Mouse (Mus musculus): ENCODE data around the gene Tcf23.

Gene Tcf23

GRCm38 (mm10) chr5:30968416-30968815 is at the start of gene Tcf23:
Gene Tcf23 (plus strand): TSS chr5:30968662.
- no peak for DNase-seq (ENCODE audit: low spot score in 2 of 2)

GRCm38 (mm10) chr5:30918691-30919090 is 49.8 kb upstream of the Tcf23 start:
- DNase-seq (ENCODE audit: low spot score in 2 of 2) = no peak

GRCm38 (mm10) chr5:30919831-30920614 is 48.4 kb upstream of the Tcf23 start:
- no peak for DNase-seq (ENCODE audit: low spot score in 2 of 2)

- no peak for DNase-seq (ENCODE audit: low spot score in 2 of 2)
Observed at GRCm38 (mm10) chr5:30920621-30921020, 47.8 kb upstream of the Tcf23 start.

GRCm38 (mm10) chr5:30921256-30922033 is 47.0 kb upstream of the Tcf23 start, which contains the start of gene Khk:
Gene Khk (plus strand): TSS chr5:30921431.
- peak; percentile 90 for DNase-seq (ENCODE audit: low spot score in 2 of 2)

- DNase-seq (ENCODE audit: low spot score in 2 of 2) = no peak
Observed at GRCm38 (mm10) chr5:30922581-30923041, 45.9 kb upstream of the Tcf23 start.

- no peak for DNase-seq (ENCODE audit: low spot score in 2 of 2)
Observed at GRCm38 (mm10) chr5:30923119-30923518, 45.3 kb upstream of the Tcf23 start.

GRCm38 (mm10) chr5:30924614-30925013 is 43.8 kb upstream of the Tcf23 start:
- no peak for DNase-seq (ENCODE audit: low spot score in 2 of 2)

- DNase-seq (ENCODE audit: low spot score in 2 of 2) = no peak
Observed at GRCm38 (mm10) chr5:30925217-30925616, 43.2 kb upstream of the Tcf23 start.

- DNase-seq (ENCODE audit: low spot score in 2 of 2) = no peak
Observed at GRCm38 (mm10) chr5:30926073-30926472, 42.4 kb upstream of the Tcf23 start.

GRCm38 (mm10) chr5:30927945-30928529 is 40.4 kb upstream of the Tcf23 start:
- DNase-seq (ENCODE audit: low spot score in 2 of 2) = peak; percentile 56 to 64

- DNase-seq (ENCODE audit: low spot score in 2 of 2) = peak; percentile 85
Observed at GRCm38 (mm10) chr5:30930121-30930520, 38.3 kb upstream of the Tcf23 start.

GRCm38 (mm10) chr5:30930846-30931245 is 37.6 kb upstream of the Tcf23 start:
- no peak for DNase-seq (ENCODE audit: low spot score in 2 of 2)

- no peak for DNase-seq (ENCODE audit: low spot score in 2 of 2)
Observed at GRCm38 (mm10) chr5:30931378-30931777, 37.1 kb upstream of the Tcf23 start.

GRCm38 (mm10) chr5:30933705-30934104 is 34.8 kb upstream of the Tcf23 start:
- DNase-seq (ENCODE audit: low spot score in 2 of 2) = no peak

GRCm38 (mm10) chr5:30934725-30935461 is 33.6 kb upstream of the Tcf23 start:
- DNase-seq (ENCODE audit: low spot score in 2 of 2) = no peak

GRCm38 (mm10) chr5:30943004-30943403 is 25.5 kb upstream of the Tcf23 start:
- no peak for DNase-seq (ENCODE audit: low spot score in 2 of 2)

- no peak for DNase-seq (ENCODE audit: low spot score in 2 of 2)
Observed at GRCm38 (mm10) chr5:30944344-30944743, 24.1 kb upstream of the Tcf23 start.

GRCm38 (mm10) chr5:30944956-30945781 is 23.3 kb upstream of the Tcf23 start, which contains the start of gene Cgref1:
Gene Cgref1 (minus strand): TSS chr5:30945591.
- peak; percentile 81 to 84 for DNase-seq (ENCODE audit: low spot score in 2 of 2)

GRCm38 (mm10) chr5:30948620-30949019 is 19.8 kb upstream of the Tcf23 start:
- no peak for DNase-seq (ENCODE audit: low spot score in 2 of 2)
